Mouse (Mus musculus): Measurements from ENCODE around the gene Amigo2.
"Not testable (repeated sequence)": the region's sequence is repeated elsewhere in the genome, so short reads cannot be mapped to it uniquely, and the experiment has no call there.

The Amigo2 gene

DNA sequence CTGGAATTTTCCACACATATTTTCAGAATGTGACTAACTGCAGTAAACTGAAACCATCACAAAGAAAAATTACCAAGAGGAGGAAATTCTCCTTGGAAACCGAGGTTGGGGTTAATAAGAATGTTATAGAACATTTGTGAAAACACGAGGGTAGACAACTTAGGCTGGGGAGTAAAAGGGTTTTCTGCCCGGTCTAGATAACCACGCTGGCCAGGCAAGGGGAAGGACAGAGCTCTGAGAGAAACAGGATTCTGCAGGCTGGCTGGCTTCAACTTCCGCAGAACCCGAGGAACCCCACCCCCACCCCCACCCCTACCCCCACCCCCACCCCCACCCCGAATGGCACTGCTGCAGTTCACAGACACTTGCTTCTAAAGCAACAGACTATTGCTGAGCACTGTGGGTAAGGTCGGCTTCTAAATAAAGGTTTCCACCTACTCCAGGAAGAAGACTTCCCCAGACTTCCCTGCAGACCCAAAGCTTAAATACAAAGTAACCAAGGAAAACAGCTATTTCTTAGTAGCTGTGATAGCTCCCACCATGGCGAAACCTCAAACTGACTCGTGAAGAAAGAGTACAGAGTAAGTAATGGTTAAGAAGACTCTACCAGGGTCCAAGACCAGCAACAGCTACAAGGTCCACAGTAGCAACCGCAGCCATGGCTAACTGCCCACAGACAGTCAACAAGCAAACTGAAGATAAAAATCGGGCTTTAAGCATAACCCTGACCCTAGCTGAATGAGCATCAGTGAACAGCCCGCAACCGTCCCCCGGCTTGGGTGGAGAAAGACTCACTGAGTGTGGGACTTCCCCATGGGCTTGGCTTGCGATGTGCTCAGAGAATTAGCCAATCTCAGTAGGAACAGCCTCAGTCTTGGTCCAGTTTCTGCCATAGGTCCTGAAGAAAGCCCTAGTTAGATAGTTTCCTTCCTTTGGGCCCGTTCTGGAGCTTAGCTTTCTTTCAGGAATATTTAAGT is 34.3 kb downstream of the Amigo2 start:
- DNase-seq, result no peak

- DNase-seq, result not testable (repeated sequence)
Observed at GRCm38 (mm10) chr15:97209754-97210153, 37.3 kb downstream of the Amigo2 start.

- no peak for DNase-seq
Observed at GRCm38 (mm10) chr15:97206506-97206905, 40.6 kb downstream of the Amigo2 start.

DNA sequence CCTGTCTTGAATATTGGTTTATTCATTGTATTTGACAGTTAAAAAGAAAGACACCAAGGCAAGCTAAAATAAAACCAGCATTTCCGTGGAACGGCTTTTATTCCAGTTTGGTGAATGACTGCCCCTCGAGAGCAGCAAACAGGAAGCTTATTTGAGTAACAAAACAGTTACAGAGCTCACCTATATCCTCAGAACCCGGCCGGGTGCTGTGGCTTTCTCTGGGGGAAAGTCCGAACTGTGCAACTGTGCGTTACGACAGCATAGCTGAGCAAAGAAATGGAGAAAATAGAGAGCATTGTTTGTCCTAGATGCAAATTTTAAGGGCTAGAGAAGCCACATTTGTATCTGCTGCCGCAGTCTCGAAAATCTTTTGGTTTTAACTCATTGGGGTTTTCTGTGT is 41.3 kb downstream of the Amigo2 start:
- DNase-seq, result no peak

DNA sequence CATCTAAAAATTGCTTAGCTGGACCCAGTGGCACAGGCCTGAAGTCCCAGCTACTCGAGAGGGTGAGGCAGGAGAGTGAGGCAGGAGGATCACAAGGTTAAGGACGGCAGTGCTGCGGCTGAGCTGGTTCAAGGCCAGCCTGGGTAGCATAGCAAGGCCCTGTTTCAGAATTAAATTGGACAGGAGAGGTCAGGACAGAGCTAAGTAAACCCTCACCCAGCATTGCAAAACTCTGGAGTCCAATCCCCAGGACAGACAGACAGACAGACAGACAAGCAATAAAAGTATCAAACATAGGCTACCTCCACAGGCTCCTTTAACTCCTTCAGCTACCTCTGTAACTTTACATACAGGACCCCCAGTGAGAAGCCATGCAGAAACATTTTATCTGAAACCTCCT is 42.2 kb downstream of the Amigo2 start:
- no peak for DNase-seq

DNA sequence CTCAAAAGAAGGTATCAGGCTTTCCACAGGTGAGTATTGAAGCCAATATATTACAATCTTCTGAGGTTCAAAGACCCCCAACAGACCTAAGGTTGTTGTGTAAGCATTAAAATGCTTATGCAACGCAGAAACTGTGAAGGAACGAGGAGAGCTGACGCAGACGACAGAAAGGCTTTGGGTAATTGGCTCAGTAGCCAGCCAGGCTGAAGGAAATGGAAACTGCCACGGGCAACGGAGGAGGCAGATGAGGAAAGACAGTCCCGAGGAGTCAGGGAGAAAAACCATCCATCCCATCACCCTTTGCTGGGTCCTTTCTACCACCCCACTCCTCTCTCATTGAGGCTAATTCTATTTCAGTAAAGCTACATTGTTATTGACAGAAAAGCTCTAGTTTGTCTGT is 50.4 kb downstream of the Amigo2 start:
- no peak for DNase-seq

GRCm38 (mm10) chr15:97195628-97196027 is 51.5 kb downstream of the Amigo2 start:
- peak in 1 of 2 experiments; percentile 40 for DNase-seq

Data from cerebellum, postnatal 25 days (tissue).